Mouse (Mus musculus): ENCODE results near the gene Trim27.

DNA sequence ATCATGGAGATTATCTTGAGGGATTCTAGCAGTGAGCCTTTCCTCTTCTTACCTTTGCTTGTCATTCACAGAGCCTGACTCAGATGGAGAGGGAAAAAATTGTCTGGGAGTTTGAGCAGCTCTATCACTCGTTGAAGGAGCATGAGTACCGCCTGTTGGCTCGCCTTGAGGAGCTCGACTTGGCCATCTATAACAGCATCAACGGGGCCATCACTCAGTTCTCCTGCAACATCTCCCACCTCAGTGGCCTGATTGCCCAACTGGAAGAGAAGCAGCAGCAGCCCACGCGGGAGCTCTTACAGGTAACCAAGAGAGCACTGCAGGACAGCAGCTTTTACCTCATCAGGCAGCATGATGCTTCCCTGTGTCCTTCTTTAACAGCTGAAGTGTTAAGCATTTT is 4.4 kb downstream of the Trim27 start:
- no peak for TF ChIP-seq CTCF (IDR thresholded peaks at IDR 0.05; ENCODE audit: low read depth)
- no peak for TF ChIP-seq EP300 (IDR thresholded peaks at IDR 0.05; ENCODE audit: low read depth)
